Mouse (Mus musculus) activated CD4-positive, CD25-positive, alpha-beta regulatory T cell (primary cell): ENCODE data around the gene Tfcp2. TPM values are rescaled to one million over a fixed set of nuclear protein-coding genes. Genes with fewer than 3 reads are reported as not detected.

ENCODE experiments used
- polyA plus RNA-seq, 2 experiments: library from polyadenylated mRNA; unstranded; fragments of 100-300 nt; shearing (Covaris generic); gene quantifications; one replicate each; pipeline ENCODE4 v1.2.1; 2017

The Tfcp2 gene
- 1 to 10 TPM; 5.4 to 6.9 TPM for polyA plus RNA-seq

GRCm38 (mm10) chr15:100551326-100552307 lies at the start of gene Tfcp2:
TSS of gene Tfcp2 (minus strand) at chr15:100552008.

GRCm38 (mm10) chr15:100599276-100600046 lies 47.7 kb upstream of the Tfcp2 start, which contains the start of gene Pou6f1:
TSS of gene Pou6f1 (minus strand) at chr15:100599984.

GRCm38 (mm10) chr15:100495102-100495501 lies 56.7 kb downstream of the Tfcp2 start, which contains the start of gene Csrnp2:
TSS of gene Csrnp2 (minus strand) at chr15:100495488.

GRCm38 (mm10) chr15:100468295-100469188 lies 83.3 kb downstream of the Tfcp2 start, which contains the start of gene Letmd1:
TSS of gene Letmd1 (plus strand) at chr15:100469023.

Other genes starting within 250 kb of the Tfcp2 start
- gene Mettl7a1, start 247.9 kb downstream of the Tfcp2 start, polyA plus RNA-seq: 10 to 100 TPM; 10.0 to 16.0 TPM
- gene Mettl7a3, start 217.1 kb downstream of the Tfcp2 start, polyA plus RNA-seq: not detected
- not detected for gene Methig1, start 198.9 kb downstream of the Tfcp2 start, polyA plus RNA-seq
- gene Mettl7a2, start 198.8 kb downstream of the Tfcp2 start, polyA plus RNA-seq: under 1 TPM in 1 of 2 experiments, not detected in 1; 0.16 TPM
- not detected for gene Higd1c, start 187.5 kb downstream of the Tfcp2 start, polyA plus RNA-seq
- gene Gm5475, start 129.9 kb downstream of the Tfcp2 start, polyA plus RNA-seq: under 1 TPM in 1 of 2 experiments, not detected in 1; 0.49 TPM
- 10 to 100 TPM; 27.5 to 29.9 TPM for gene Slc11a2, start 126.9 kb downstream of the Tfcp2 start, polyA plus RNA-seq
- 10 to 100 TPM; 30.1 to 32.2 TPM for gene Letmd1, start 83.0 kb downstream of the Tfcp2 start, polyA plus RNA-seq
- 1 to 10 TPM; 4.1 to 4.9 TPM for gene Csrnp2, start 56.5 kb downstream of the Tfcp2 start, polyA plus RNA-seq
- gene Pou6f1, start 48.0 kb upstream of the Tfcp2 start, polyA plus RNA-seq: 10 to 100 TPM in 1 of 2 experiments, 1 to 10 TPM in 1; 8.0 to 12.6 TPM
- gene Dazap2, start 63.3 kb upstream of the Tfcp2 start, polyA plus RNA-seq: 100 to 1,000 TPM; 647 to 669 TPM
- 1 to 10 TPM in 1 of 2 experiments, under 1 TPM in 1; 0.76 to 2.0 TPM for gene Smagp, start 84.9 kb upstream of the Tfcp2 start, polyA plus RNA-seq
- 100 to 1,000 TPM; 729 to 768 TPM for gene Bin2, start 117.5 kb upstream of the Tfcp2 start, polyA plus RNA-seq
- gene Cela1, start 135.9 kb upstream of the Tfcp2 start, polyA plus RNA-seq: 10 to 100 TPM; 17.7 to 24.2 TPM
- 100 to 1,000 TPM in 1 of 2 experiments, 10 to 100 TPM in 1; 92.9 to 164 TPM for gene Galnt6, start 177.4 kb upstream of the Tfcp2 start, polyA plus RNA-seq
- gene Slc4a8, start 209.7 kb upstream of the Tfcp2 start, polyA plus RNA-seq: 10 to 100 TPM; 13.1 to 19.4 TPM